Mouse (Mus musculus) bone marrow, adult 2 months (tissue): Measurements from ENCODE around the gene Hist1h2bq. TPM values are rescaled to one million over a fixed set of nuclear protein-coding genes. Genes with fewer than 3 reads are reported as not detected.
A peak's percentile ranks its signal among the peaks of the same experiment; 100 is the strongest.
"Not testable (repeated sequence)": the region's sequence is repeated elsewhere in the genome, so short reads cannot be mapped to it uniquely, and the experiment has no call there.

Source experiments
- H3K27ac ChIP-seq: fragments of 200-500 bp; 2 replicates; pipeline ENCODE4 v1.5.1; 2012; ENCODE audit warnings: low read depth, mild to moderate bottlenecking, control low read depth, inconsistent platforms, low read length; ENCODE audit not compliant: control insufficient read depth, poor library complexity, insufficient read depth
- H3K4me1 ChIP-seq: fragments of 200-500 bp; 2 replicates; pipeline ENCODE4 v1.6.1; 2011; ENCODE audit warnings: low read length; ENCODE audit not compliant: control insufficient read depth, insufficient read depth
- H3K4me3 ChIP-seq: fragments of 200-500 bp; replicated peaks from 2 replicates; pipeline ENCODE3; 2011; ENCODE audit warnings: mild to moderate bottlenecking, low read depth, low read length, control low read depth; ENCODE audit not compliant: control insufficient read depth
- CTCF ChIP-seq: fragments of 200-500 bp; IDR thresholded peaks from 2 replicates; pipeline ENCODE4 v1.5.1; 2011; ENCODE audit warnings: low read length, control low read depth; ENCODE audit not compliant: control insufficient read depth, insufficient read depth
- POLR2A ChIP-seq: fragments of 200-500 bp; IDR thresholded peaks from 2 replicates; pipeline ENCODE4 v1.6.1; 2011; ENCODE audit warnings: low read depth, mild to moderate bottlenecking, control low read depth, low read length, borderline replicate concordance; ENCODE audit not compliant: control insufficient read depth
- WGBS: fragments of 180-500 bp; shearing (Covaris S2); methylation state at CpG from one replicate; pipeline ENCODE4 v1.1.7; 2018; 5-methylcytosine and 5-hydroxymethylcytosine counted together
- polyA plus RNA-seq: library from polyadenylated mRNA; stranded (reverse); fragments of >200 nt; gene quantifications from 2 replicates; pipeline ENCODE4 v1.2.4, GENCODE M21; 2011; ENCODE audit warnings: low replicate concordance; ENCODE audit not compliant: missing spikeins, insufficient read depth, insufficient read length

Hist1h2bq gene
- polyA plus RNA-seq = 27.5 and 42.9 TPM in 2 replicates

DNA sequence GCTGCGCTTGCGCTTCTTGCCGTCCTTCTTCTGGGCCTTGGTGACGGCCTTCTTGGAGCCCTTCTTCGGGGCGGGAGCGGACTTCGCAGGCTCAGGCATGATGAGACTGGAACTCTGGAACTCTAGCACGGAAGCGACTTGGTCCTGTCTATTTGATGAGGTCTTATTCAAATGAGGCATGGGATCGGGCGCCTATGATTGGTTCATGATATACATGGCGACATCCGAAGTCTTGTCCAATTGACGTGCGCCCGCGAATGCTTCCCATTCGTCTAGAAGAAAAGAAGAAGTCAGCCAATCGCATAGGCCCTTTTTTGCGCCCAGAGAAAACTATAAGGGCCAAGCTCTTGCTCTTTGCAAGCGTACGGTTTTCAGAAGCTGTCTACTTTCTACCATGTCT, at the start of gene Hist1h2bq, which contains the start of gene Hist1h2ao:
Hist1h2bq (minus strand) TSS at position 125 of the 400 bp plus-strand sequence.
Hist1h2ao (plus strand) TSS at position 393 of the 400 bp plus-strand sequence.
- WGBS = no CpG with 5 or more reads among the region's 23 CpGs
- not testable (repeated sequence) for H3K27ac ChIP-seq, H3K4me3 ChIP-seq

DNA sequence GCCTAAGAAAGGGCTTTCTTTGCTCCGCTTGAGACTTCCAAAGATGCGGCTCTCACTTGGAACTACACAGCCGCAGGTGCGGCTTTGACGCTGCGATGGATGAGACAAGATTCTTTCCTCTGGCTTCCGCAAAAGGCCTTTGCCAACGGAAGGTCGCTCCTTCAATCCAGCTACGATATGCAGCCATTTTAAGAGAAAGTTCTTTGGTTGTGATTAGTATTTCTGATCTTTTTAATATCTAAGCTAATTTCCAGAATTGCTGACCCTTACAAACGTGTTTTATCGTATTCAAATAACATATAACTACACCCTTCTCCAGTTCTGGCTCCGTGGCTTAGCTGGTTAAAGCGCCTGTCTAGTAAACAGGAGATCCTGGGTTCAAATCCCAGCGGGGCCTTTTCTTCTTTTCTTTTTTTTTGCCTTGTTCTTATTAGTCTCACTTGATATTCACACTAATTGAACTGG, 45.7 kb upstream of the Hist1h2bq start:
- WGBS = 11% methylated on average over 15 of the region's 15 CpGs
- H3K4me3 ChIP-seq = peak overlapping the region; percentile 62
- no peak overlapping the region for H3K27ac ChIP-seq
- peaks cover 3% of the 10 kb centered on the region for H3K4me1 ChIP-seq
- TF ChIP-seq CTCF = no peak

More for the DNA sequence above, at the start of gene Hist1h2bq, which contains the start of gene Hist1h2ao:
- not testable (repeated sequence) for H3K4me1 ChIP-seq

GRCm38 (mm10) chr13:21855146-21855545, 45.1 kb upstream of the Hist1h2bq start:
- TF ChIP-seq POLR2A (no peak), CTCF (no peak)
- peaks cover 3% of the 10 kb centered on the region for H3K4me1 ChIP-seq
- H3K27ac ChIP-seq = no peak overlapping the region
- H3K4me3 ChIP-seq = peak overlapping the region; percentile 3
- WGBS = 11% methylated on average over 11 of the region's 11 CpGs

- TF ChIP-seq CTCF (no peak), POLR2A (no peak)
- peak overlapping the region; percentile 78 for H3K27ac ChIP-seq
- 9% methylated on average over 3 of the region's 3 CpGs for WGBS
- H3K4me3 ChIP-seq = no peak overlapping the region
- H3K4me1 ChIP-seq = peaks cover 3% of the 10 kb centered on the region
Measured at GRCm38 (mm10) chr13:21852215-21852945, 42.4 kb upstream of the Hist1h2bq start.

DNA sequence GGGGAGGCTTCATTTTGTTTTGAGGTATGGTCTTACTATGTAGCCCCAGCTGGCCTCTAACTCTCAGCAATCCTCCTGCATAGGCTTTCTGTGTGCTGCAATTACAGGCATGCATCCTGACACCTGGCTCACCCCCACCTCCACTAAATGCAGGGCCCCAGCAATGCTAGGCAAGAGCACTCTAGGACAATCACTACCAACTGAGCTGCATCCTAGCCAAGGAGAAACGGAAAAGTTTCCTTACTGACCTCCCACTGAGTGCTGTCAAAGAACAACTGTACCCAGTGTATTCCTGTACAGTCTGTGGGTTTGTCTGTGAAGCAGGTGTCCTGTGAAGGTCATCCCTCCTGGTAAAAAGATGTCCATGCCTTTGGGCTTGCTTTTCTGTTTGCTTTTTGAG, 40.7 kb upstream of the Hist1h2bq start:
- H3K4me3 ChIP-seq, H3K4me1 ChIP-seq, H3K27ac ChIP-seq: not testable (repeated sequence)
- WGBS = 47% methylated on average over 1 of the region's 1 CpGs

- Histone ChIP-seq H3K4me1 (peaks cover 3% of the 10 kb centered on the region), H3K4me3 (no peak overlapping the region), H3K27ac (no peak overlapping the region)
- no peak for TF ChIP-seq CTCF
- no peak for TF ChIP-seq POLR2A
- 77% methylated on average over 8 of the region's 8 CpGs for WGBS
Measured at GRCm38 (mm10) chr13:21847883-21848282, 37.9 kb upstream of the Hist1h2bq start.

DNA sequence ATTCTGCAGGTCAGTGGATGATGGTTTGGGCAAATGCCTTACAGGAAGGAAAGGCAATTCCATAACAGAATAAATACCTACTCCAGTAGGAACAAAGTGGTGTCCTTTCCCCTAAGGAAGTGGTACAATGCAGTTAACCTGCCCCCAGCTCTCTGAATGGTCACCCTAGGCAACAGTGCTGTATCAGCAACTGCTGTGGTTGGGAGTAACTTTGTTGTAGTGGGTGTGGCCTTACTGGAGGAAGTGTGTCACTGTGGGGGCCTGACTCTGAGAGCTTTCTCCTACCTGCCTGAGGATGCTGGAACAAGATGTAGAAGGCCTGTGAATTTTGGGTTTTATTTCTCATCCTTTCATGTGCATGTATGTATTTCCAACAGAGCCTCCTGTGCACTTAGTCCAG, 36.4 kb upstream of the Hist1h2bq start:
- not testable (repeated sequence) for H3K4me3 ChIP-seq, H3K4me1 ChIP-seq, H3K27ac ChIP-seq

DNA sequence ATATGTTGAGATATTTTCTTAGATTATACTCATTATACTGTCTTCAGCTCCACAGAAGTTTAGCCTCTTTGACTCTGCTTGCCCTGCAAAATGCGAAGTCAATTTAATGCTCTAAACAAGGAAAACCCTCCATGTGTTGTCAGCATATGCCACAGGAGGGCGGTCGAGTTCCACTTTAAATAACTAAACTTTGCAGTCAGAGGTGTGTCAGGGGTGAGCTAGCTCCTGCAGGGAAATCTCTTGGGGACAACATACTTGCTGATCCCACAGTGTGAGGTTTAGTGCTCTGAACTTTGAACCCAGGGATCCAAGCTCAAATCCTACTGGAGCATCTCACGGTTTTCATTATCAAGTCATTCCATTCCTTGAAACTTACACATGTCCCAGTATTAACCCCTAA, 30.5 kb upstream of the Hist1h2bq start:
- not testable (repeated sequence) for H3K4me1 ChIP-seq, H3K4me3 ChIP-seq, H3K27ac ChIP-seq
- no CpG with 5 or more reads among the region's 4 CpGs for WGBS

- not testable (repeated sequence) for H3K4me1 ChIP-seq, H3K27ac ChIP-seq, H3K4me3 ChIP-seq
- no CpG with 5 or more reads among the region's 24 CpGs for WGBS
Measured at GRCm38 (mm10) chr13:21833461-21833860, 23.5 kb upstream of the Hist1h2bq start, which contains the start of the genes Hist1h2ap and Hist1h2br. TSS of gene Hist1h2ap (minus strand) at chr13:21833507. TSS of gene Hist1h2br (plus strand) at chr13:21833743.
